Mouse (Mus musculus) intestine, embryonic 15.5 days (tissue): ENCODE data around the gene Cd151. TPM values are rescaled to one million over a fixed set of nuclear protein-coding genes. Genes with fewer than 3 reads are reported as not detected.
A peak's percentile ranks its signal among the peaks of the same experiment; 100 is the strongest.

Experiments
- ATAC-seq: fragments of 200-750 bp; cut with Nextera tagmentation; 2 replicates; pipeline ENCODE4 v1.8.0; 2017; ENCODE audit warnings: moderate TSS enrichment, moderate library complexity
- H3K27ac ChIP-seq: fragments of 300-500 bp; sonication (generic); 2 replicates; pipeline ENCODE4 v1.5.1; 2015; ENCODE audit warnings: mild to moderate bottlenecking, inconsistent platforms
- H3K27me3 ChIP-seq: fragments of 300-500 bp; sonication (generic); replicated peaks from 2 replicates; pipeline ENCODE4 v1.6.1; 2015; ENCODE audit warnings: inconsistent platforms
- H3K36me3 ChIP-seq: fragments of 300-500 bp; sonication (generic); 2 replicates; pipeline ENCODE4 v1.6.1; 2015; ENCODE audit warnings: inconsistent platforms
- H3K4me1 ChIP-seq: fragments of 300-500 bp; sonication (generic); replicated peaks from 2 replicates; pipeline ENCODE4 v1.6.1; 2015; ENCODE audit warnings: inconsistent platforms
- H3K4me2 ChIP-seq: fragments of 300-500 bp; sonication (generic); replicated peaks from 2 replicates; pipeline ENCODE4 v1.6.1; 2015; ENCODE audit warnings: mild to moderate bottlenecking, inconsistent platforms
- H3K4me3 ChIP-seq: fragments of 300-500 bp; sonication (generic); replicated peaks from 2 replicates; pipeline ENCODE4 v1.5.1; 2015; ENCODE audit warnings: inconsistent platforms
- H3K9ac ChIP-seq: fragments of 300-500 bp; sonication (generic); 2 replicates; pipeline ENCODE4 v1.6.1; 2015; ENCODE audit warnings: inconsistent platforms
- H3K9me3 ChIP-seq: fragments of 300-500 bp; sonication (generic); 2 replicates; pipeline ENCODE4 v1.6.1; 2016; ENCODE audit warnings: inconsistent platforms
- WGBS: fragments of 180-500 bp; shearing (Covaris S2); methylation state at CpG from one replicate; pipeline ENCODE4 v1.1.7; 2015; 5-methylcytosine and 5-hydroxymethylcytosine counted together
- polyA plus RNA-seq: library from polyadenylated mRNA; unstranded; fragments of >200 nt; fragmentation: Nextera tagmentation; extraction: Ambion mirVana; gene quantifications from 2 replicates; pipeline ENCODE4 v1.2.1, GENCODE M21; 2015

The Cd151 gene
- polyA plus RNA-seq, 1 experiment from 2014 or later = 21.5 TPM

DNA sequence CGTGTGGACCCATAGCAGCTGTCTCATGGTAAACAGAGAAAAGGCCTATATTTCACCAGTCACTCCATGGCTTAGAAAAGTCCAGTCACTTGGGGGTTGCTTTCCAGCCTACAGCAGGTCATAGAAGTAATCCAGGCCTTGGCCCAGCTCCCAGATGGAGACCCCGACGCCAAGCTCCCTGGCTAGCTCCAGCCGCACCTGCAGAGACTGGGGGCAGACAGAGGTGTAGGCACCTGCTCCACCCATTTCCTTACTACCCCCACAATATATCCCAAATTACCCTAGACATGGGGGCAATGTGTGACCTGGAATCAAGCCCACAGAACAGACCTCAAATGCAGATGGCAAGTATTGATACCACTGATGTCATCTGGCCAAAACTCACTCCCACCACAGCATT, 28.7 kb downstream of the Cd151 start:
- ATAC-seq = no peak
- Histone ChIP-seq H3K4me1 (no peaks in the 10 kb centered on the region), H3K4me2 (no peak overlapping the region), H3K27me3 (no peaks in the 10 kb centered on the region), H3K27ac (no peak overlapping the region), H3K9me3 (no peaks in the 10 kb centered on the region), H3K9ac (no peak overlapping the region), H3K36me3 (peaks cover 8% of the 10 kb centered on the region), H3K4me3 (no peak overlapping the region)
- WGBS = 89% methylated on average over 4 of the region's 4 CpGs

DNA sequence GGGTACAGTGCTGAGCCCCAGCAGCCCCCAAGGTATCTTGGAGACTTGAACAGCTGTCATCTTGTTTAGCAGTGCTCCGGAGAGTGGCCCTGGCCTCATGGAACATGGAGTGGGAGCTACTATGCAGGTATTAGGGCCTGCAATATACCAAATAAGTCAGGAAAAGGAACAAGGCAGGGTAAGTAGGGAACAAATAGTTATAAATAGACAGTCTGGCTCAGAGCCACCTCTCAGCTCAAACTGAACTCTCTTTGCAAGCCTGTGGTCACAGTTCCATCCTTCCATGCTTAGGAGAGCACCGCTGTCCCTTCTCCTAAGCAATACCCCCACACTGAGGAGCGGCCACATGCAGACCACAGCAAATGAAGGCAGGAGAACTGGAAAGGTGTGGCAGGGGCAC, 30.4 kb downstream of the Cd151 start:
- Histone ChIP-seq H3K4me1 (no peaks in the 10 kb centered on the region), H3K4me3 (no peak overlapping the region), H3K4me2 (no peak overlapping the region), H3K36me3 (0 out of 2 replicates have a peak, but pooled peaks cover 3% of the 10 kb centered on the region), H3K27me3 (no peaks in the 10 kb centered on the region), H3K27ac (no peak overlapping the region), H3K9me3 (no peaks in the 10 kb centered on the region), H3K9ac (no peak overlapping the region)
- WGBS = 95% methylated on average over 3 of the region's 3 CpGs
- no peak for ATAC-seq

DNA sequence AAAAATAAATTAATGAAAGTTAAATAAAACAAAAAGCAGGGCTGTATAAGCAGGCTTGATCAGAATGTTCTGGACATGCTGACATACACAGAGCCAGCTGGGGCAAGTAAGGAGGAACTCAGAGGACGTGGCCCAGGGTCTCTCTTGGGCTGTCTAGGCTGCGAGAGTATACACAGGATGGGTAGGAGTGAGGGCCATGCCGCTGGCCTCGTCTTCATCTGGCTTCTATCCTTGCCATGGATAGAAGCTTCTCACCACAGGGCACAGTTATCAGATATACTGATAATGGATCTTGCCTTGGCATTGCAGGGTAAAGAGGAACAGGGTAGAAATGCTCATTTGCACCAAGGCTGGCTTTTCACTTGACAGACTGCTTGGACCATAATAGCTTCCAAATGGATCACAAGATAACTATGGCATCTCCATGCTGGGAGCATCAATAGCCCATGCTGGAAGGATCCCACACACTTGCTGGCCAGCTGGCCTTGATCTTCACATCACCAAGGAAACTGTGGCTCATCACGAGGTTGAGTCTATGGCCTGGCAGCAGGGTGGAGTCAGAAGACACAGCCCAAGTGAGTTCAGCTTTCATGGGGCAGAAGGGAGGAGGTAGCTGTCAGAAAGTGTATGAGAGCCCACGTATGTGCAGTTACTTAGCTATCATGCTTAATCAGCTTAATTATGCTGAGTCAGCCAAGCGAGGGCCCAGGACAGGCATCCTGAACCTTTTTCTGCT, 34.8 kb downstream of the Cd151 start:
- WGBS = 83% methylated on average over 7 of the region's 7 CpGs
- H3K4me1 ChIP-seq = 0 out of 2 replicates have a peak, but pooled peaks cover 4% of the 10 kb centered on the region
- H3K4me2 ChIP-seq = no peak overlapping the region
- H3K4me3 ChIP-seq = no peak overlapping the region
- no peak overlapping the region for H3K9ac ChIP-seq
- no peaks in the 10 kb centered on the region for H3K36me3 ChIP-seq
- H3K27me3 ChIP-seq = no peaks in the 10 kb centered on the region
- no peaks in the 10 kb centered on the region for H3K9me3 ChIP-seq
- no peak overlapping the region for H3K27ac ChIP-seq
- ATAC-seq = no peak

DNA sequence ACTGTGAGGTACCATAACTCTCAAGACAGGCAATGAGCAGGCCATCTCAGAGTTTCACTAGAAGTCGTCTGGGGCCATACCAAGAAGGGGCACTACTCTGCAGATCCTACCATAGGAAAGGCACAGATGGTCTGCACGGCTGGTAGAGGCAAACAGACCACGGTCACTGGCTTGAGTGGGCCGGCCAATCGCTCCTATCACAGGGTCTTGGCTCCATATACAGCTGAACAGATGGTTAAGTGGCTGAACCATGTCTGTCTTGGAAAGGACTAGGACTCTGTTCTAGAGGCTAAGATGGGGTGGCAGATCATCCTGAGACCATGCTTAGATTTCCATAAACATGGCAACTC, 35.3 kb downstream of the Cd151 start:
- Histone ChIP-seq H3K4me1 (0 out of 2 replicates have a peak, but pooled peaks cover 4% of the 10 kb centered on the region), H3K4me2 (no peak overlapping the region), H3K27me3 (no peaks in the 10 kb centered on the region), H3K9me3 (no peaks in the 10 kb centered on the region), H3K4me3 (no peak overlapping the region), H3K36me3 (no peaks in the 10 kb centered on the region), H3K27ac (no peak overlapping the region), H3K9ac (no peak overlapping the region)
- ATAC-seq = no peak
- 92% methylated on average over 5 of the region's 5 CpGs for WGBS

DNA sequence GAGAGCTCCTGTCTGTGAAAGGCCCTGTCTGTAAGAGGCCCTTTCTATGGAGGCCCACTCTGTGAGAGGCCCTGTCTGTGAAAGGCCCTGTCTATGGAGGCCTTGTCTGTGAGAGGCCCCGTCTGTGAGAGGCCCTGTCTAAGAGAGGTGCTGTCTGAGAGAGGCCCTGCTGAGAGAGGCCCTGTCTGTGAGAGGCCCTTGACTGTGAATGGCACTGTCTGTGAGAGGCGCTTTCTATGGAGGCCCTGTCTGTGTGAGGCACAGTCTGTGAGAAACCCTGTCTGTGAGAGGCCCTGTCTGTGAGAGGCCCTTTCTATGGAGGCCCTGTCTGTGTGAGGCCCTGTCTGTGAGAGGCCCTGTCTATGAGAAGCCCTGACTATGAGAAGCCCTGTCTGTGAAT, 39.1 kb downstream of the Cd151 start:
- ATAC-seq = peak; percentile 32; the same call in 1 of the 2 replicates
- Histone ChIP-seq H3K4me2 (no peak overlapping the region), H3K4me1 (0 out of 2 replicates have a peak, but pooled peaks cover 4% of the 10 kb centered on the region), H3K4me3 (no peak overlapping the region), H3K27ac (no peak overlapping the region), H3K9me3 (no peaks in the 10 kb centered on the region), H3K36me3 (no peaks in the 10 kb centered on the region), H3K9ac (no peak overlapping the region), H3K27me3 (no peaks in the 10 kb centered on the region)
- WGBS = 73% methylated on average over 2 of the region's 2 CpGs

DNA sequence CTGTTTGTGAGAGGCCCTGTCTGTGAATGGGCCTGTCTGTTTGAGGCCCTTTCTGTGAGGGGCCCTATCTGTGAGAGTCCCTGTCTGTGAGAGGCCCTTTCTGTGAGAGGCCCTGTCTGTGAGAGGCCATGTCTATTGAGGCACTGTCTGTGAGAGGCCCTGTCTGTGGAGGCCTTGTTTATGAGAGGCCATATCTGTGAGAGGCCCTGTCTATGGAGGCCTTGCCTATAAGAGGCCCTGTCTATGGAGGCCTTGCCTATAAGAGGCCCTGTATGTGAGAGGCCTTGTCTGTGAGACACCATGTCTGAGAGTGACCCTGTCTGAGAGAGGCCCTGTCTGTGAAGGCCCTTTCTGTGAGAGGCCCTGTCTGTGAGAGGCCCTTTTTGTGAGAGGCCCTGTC, 41.0 kb downstream of the Cd151 start:
- H3K36me3 ChIP-seq = no peaks in the 10 kb centered on the region
- H3K27me3 ChIP-seq = no peaks in the 10 kb centered on the region
- H3K9me3 ChIP-seq = no peaks in the 10 kb centered on the region
- no peak overlapping the region for H3K4me2 ChIP-seq
- peak; percentile 84 for ATAC-seq
- H3K27ac ChIP-seq = peak overlapping the region; percentile 23; the same call in 1 of the 2 replicates
- 0 out of 2 replicates have a peak, but pooled peaks cover 4% of the 10 kb centered on the region for H3K4me1 ChIP-seq
- H3K4me3 ChIP-seq = no peak overlapping the region
- no peak overlapping the region for H3K9ac ChIP-seq

DNA sequence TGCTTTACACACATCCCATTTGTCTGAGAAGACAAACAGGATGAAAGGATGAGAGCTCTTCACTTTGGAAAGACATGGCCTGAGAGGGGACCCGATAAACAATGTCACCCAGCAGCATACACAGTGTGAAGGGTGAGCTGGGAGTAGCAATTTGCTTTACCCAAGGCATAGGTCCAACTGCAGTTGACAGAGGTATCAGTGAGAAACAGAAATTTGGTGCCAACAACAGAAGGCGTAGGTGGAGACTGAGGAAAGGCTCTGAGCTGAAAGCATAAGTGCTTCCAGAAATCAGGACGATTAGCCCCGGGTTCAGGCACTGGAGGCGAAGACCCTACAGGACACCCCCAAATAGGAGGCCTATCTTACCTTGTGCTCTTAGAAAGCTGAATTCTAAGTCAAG, 43.0 kb downstream of the Cd151 start:
- Histone ChIP-seq H3K4me1 (0 out of 2 replicates have a peak, but pooled peaks cover 4% of the 10 kb centered on the region), H3K9ac (no peak overlapping the region), H3K4me2 (no peak overlapping the region), H3K27ac (no peak overlapping the region), H3K9me3 (no peaks in the 10 kb centered on the region), H3K36me3 (no peaks in the 10 kb centered on the region), H3K4me3 (no peak overlapping the region), H3K27me3 (no peaks in the 10 kb centered on the region)
- WGBS = 90% methylated on average over 5 of the region's 5 CpGs
- no peak for ATAC-seq

DNA sequence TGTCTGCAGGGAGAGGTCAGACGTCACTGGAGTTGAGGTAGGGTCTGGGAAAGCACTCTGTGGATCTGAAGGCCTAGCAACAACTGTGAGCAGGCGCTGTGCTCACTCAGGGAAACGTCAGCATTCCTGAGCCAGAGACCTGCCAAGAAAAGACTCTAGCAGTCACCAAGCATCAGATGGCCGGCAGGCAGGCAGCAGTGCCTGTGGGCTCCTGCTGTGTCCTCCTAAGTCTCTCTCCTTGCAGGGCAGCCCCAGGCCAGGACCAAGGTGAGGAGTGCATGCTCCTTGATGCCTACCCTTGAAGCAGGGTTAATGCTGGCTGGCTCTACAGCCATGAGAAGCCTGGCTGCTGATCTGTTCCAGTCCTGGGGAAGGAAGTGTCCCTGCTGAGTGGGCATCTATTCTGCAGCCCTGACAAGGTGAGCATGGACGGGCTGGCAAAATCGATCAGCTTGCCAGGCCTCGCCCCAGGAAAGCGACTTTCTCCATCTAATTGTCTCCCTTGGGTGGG, 43.5 kb downstream of the Cd151 start:
- H3K36me3 ChIP-seq = no peaks in the 10 kb centered on the region
- no peaks in the 10 kb centered on the region for H3K9me3 ChIP-seq
- no peak overlapping the region for H3K4me3 ChIP-seq
- H3K4me2 ChIP-seq = no peak overlapping the region
- 0 out of 2 replicates have a peak, but pooled peaks cover 2% of the 10 kb centered on the region for H3K4me1 ChIP-seq
- no peak overlapping the region for H3K27ac ChIP-seq
- H3K9ac ChIP-seq = no peak overlapping the region
- WGBS = 74% methylated on average over 8 of the region's 8 CpGs
- H3K27me3 ChIP-seq = no peaks in the 10 kb centered on the region
- no peak for ATAC-seq

DNA sequence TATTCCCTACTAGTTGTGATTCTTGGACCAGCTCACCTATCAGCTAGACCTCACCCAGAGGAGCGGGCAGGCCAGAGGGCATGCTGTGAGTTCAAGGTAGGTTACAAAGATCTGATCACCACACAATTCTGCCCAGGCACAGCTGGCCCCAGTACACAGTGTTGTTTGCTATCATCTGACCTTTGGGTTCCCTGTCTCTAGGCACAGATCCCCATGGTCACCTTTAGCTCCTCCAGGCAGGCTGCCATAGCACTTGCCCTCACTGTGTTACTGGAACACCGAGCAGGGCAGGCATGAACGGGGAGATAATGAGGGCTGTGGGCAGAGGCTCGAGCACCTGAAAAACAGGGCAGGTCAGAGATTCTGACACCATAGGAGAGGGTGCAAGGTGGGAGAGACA, 50.4 kb downstream of the Cd151 start:
- WGBS = 80% methylated on average over 4 of the region's 4 CpGs
- ATAC-seq = no peak
- no peak overlapping the region for H3K4me3 ChIP-seq
- no peaks in the 10 kb centered on the region; the same call in 1 of the 2 replicates for H3K36me3 ChIP-seq
- H3K27me3 ChIP-seq = no peaks in the 10 kb centered on the region
- H3K4me1 ChIP-seq = no peaks in the 10 kb centered on the region
- H3K9ac ChIP-seq = no peak overlapping the region
- H3K4me2 ChIP-seq = no peak overlapping the region
- no peaks in the 10 kb centered on the region for H3K9me3 ChIP-seq
- H3K27ac ChIP-seq = no peak overlapping the region

DNA sequence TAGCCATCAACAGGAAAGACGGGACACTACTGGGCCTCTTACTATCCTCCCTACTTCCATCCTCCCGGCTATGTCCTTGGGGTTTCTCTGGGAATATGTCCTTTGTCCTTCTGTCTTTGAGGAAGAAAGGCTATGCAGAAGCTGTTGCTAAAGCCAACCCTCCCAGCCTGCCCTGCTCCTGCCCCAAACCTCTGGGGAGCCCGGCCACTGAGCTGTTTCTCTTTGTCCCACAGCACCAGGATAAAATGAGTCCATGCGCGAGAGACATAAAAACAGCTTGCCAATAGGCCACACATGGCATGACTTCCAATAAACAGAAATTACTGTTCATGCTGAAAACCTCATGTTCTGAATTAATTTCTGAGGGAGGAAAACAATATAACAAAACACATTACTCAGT, 51.1 kb downstream of the Cd151 start:
- Histone ChIP-seq H3K27me3 (no peaks in the 10 kb centered on the region), H3K27ac (no peak overlapping the region), H3K4me3 (no peak overlapping the region), H3K9ac (no peak overlapping the region), H3K4me1 (no peaks in the 10 kb centered on the region), H3K36me3 (no peaks in the 10 kb centered on the region; the same call in 1 of the 2 replicates), H3K9me3 (no peaks in the 10 kb centered on the region), H3K4me2 (no peak overlapping the region)
- 92% methylated on average over 5 of the region's 5 CpGs for WGBS
- no peak for ATAC-seq

DNA sequence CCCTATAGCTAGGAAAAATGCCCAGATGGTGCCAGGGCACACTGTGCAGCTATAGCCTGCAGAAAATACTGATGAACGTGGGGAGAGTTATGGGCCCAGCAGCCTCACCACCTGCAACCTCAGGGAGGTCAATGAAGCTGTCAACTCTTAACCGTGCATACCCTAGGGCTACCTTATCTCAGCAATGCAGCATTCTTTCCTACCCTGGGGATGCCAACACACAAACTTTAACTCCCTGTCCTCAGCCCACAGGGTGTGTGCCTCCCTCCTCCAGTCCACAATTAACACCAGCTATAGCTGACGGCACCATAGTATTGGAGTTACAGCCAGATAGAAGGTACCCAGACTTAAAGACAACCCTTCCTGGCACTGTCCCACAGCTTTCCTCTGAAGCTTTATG, 51.7 kb downstream of the Cd151 start:
- Histone ChIP-seq H3K4me3 (no peak overlapping the region), H3K4me2 (no peak overlapping the region), H3K27me3 (no peaks in the 10 kb centered on the region), H3K9ac (no peak overlapping the region), H3K27ac (no peak overlapping the region), H3K4me1 (no peaks in the 10 kb centered on the region), H3K9me3 (no peaks in the 10 kb centered on the region), H3K36me3 (no peaks in the 10 kb centered on the region; the same call in 1 of the 2 replicates)
- 79% methylated on average over 3 of the region's 3 CpGs for WGBS
- no peak for ATAC-seq

DNA sequence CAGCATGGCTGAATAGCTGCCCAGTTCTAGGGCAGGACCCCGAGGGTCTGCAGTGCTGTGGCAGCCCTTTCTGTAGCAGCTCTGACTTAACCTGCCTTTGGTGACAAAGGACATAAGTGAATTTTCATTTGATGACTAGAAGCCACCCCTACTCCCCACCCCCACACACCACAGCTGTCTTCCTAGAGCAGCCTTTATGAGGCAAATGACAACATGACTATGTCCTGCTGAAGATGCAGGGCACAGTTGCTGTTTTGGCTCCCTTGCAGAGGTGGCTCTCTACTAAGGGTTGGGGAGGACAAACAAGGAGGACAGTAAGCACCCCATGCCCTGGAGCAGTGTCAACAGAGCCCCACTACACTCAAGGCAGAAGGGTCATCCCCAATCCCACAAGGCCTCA, 52.6 kb downstream of the Cd151 start:
- Histone ChIP-seq H3K36me3 (no peaks in the 10 kb centered on the region; the same call in 1 of the 2 replicates), H3K4me1 (no peaks in the 10 kb centered on the region), H3K4me3 (no peak overlapping the region), H3K27ac (no peak overlapping the region), H3K4me2 (no peak overlapping the region), H3K9me3 (no peaks in the 10 kb centered on the region), H3K9ac (no peak overlapping the region), H3K27me3 (no peaks in the 10 kb centered on the region)
- 89% methylated on average over 1 of the region's 1 CpGs for WGBS
- ATAC-seq = no peak
